Mouse (Mus musculus) neural tube, embryonic 11.5 days (tissue): ENCODE data around the gene Slc50a1. TPM values are rescaled to one million over a fixed set of nuclear protein-coding genes. Genes with fewer than 3 reads are reported as not detected.
A peak's percentile ranks its signal among the peaks of the same experiment; 100 is the strongest.

Experiments
- ATAC-seq: fragments of 200-750 bp; cut with Nextera tagmentation; 2 replicates; pipeline ENCODE4 v1.8.0; 2017; ENCODE audit warnings: moderate number of reproducible peaks, mild to moderate bottlenecking, moderate TSS enrichment, moderate library complexity; ENCODE audit not compliant: insufficient read depth, low FRiP score, low TSS enrichment
- DNase-seq: peaks from one replicate; pipeline ENCODE4 v3.0.0-alpha.2; 2015; ENCODE audit warnings: low spot score
- H3K27ac ChIP-seq: fragments of 300-500 bp; sonication (generic); 2 replicates; pipeline ENCODE4 v1.5.1; 2014; ENCODE audit warnings: low read depth, mild to moderate bottlenecking, low read length
- H3K27me3 ChIP-seq: fragments of 300-500 bp; sonication (generic); 2 replicates; pipeline ENCODE4 v1.6.1; 2014; ENCODE audit warnings: mild to moderate bottlenecking, low read length, mixed read lengths; ENCODE audit not compliant: control insufficient read depth, insufficient read depth
- H3K36me3 ChIP-seq: fragments of 300-500 bp; sonication (generic); 2 replicates; pipeline ENCODE4 v1.6.1; 2014; ENCODE audit warnings: mild to moderate bottlenecking, low read length, moderate library complexity, mixed read lengths; ENCODE audit not compliant: control insufficient read depth, insufficient read depth
- H3K4me1 ChIP-seq: fragments of 300-500 bp; sonication (generic); 2 replicates; pipeline ENCODE4 v1.6.1; 2014; ENCODE audit warnings: low read length, mixed read lengths; ENCODE audit not compliant: control insufficient read depth, insufficient read depth
- H3K4me2 ChIP-seq: fragments of 300-500 bp; sonication (generic); 2 replicates; pipeline ENCODE4 v1.6.1; 2014; ENCODE audit warnings: low read depth, mild to moderate bottlenecking, moderate library complexity
- H3K4me3 ChIP-seq: fragments of 300-500 bp; sonication (generic); 2 replicates; pipeline ENCODE4 v1.5.1; 2014; ENCODE audit warnings: low read depth, low read length
- H3K9ac ChIP-seq: fragments of 300-500 bp; sonication (generic); 2 replicates; pipeline ENCODE4 v1.6.1; 2014; ENCODE audit warnings: mild to moderate bottlenecking, low read length
- H3K9me3 ChIP-seq: fragments of 300-500 bp; sonication (generic); 2 replicates; pipeline ENCODE4 v1.6.1; 2016; ENCODE audit warnings: low read length; ENCODE audit not compliant: control insufficient read depth
- WGBS: fragments of 180-500 bp; shearing (Covaris S2); extraction: QIAGEN DNeasy Blood & Tissue Kit; methylation state at CpG from one replicate; pipeline ENCODE4 v1.1.7; 2014; 5-methylcytosine and 5-hydroxymethylcytosine counted together
- polyA plus RNA-seq: library from polyadenylated mRNA; unstranded; fragments of >200 nt; fragmentation: Nextera tagmentation; extraction: Ambion mirVana; gene quantifications from 2 replicates; pipeline ENCODE4 v1.2.1, GENCODE M21; 2014

The Slc50a1 gene
- polyA plus RNA-seq, 1 experiment from 2014 or later, result 33.8 TPM

DNA sequence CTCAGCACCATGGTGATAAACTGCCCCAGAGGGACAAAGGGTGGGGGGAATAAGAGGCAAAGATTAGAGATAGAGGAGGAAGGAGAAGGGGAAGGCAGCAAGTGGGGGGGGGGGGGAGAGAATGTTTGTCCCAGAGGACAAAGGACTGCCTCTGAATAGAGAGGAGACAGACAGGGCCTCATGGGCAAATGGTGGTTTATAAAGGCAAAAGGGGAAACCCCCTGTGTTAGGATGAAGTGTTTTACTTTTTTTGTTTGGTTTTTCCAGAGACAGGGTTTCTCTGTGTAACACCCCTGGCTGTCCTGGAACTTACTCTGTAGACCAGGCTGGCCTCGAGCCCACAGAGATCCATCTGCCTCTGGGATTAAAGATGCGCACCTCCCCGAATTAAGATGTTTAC lies 10.2 kb downstream of the Slc50a1 start:
- H3K9ac ChIP-seq, result no peak overlapping the region
- no peak overlapping the region for H3K4me3 ChIP-seq
- DNase-seq (no peak), ATAC-seq (no peak)
- H3K9me3 ChIP-seq, result no peaks in the 10 kb centered on the region
- no peak overlapping the region for H3K27ac ChIP-seq
- no peak overlapping the region for H3K4me2 ChIP-seq
- H3K36me3 ChIP-seq, result no peaks in the 10 kb centered on the region
- 74% methylated on average over 3 of the region's 3 CpGs for WGBS
- H3K4me1 ChIP-seq, result no peaks in the 10 kb centered on the region
- H3K27me3 ChIP-seq, result no peaks in the 10 kb centered on the region

DNA sequence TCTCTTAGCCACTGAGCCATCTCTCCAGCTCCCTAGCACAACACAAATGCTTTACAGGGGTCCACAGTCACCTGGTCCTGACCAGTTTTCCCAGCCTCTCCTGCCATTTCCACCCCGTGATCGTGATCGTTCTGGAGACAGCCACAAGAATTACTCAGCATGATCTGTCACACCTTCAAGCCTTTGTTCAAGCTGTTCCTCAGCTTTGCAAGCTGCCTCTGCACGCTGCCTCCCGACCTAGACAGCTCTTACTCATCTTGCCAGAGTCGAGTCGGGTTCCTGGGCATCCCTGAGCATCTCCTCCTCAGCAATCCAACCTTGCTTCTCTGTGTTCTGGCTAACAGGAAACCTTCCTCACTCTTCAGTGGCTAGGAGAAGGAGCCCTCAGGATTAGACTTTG lies 11.3 kb downstream of the Slc50a1 start, which contains the start of gene Dpm3:
TSS of gene Dpm3 (plus strand) at position 283 of the 400 bp plus-strand sequence.
- H3K27ac ChIP-seq, result no peak within 1 kb of the TSS
- WGBS, result 46% methylated on average over 7 of the region's 7 CpGs
- no peaks in the 10 kb centered on the region for H3K36me3 ChIP-seq
- no peaks in the 10 kb centered on the region for H3K9me3 ChIP-seq
- no peak within 1 kb of the TSS for H3K4me2 ChIP-seq
- H3K27me3 ChIP-seq, result no peaks in the 10 kb centered on the region
- H3K4me3 ChIP-seq, result no peak within 1 kb of the TSS
- no peak within 1 kb of the TSS for H3K9ac ChIP-seq
- DNase-seq (no peak), ATAC-seq (no peak)
- H3K4me1 ChIP-seq, result no peaks in the 10 kb centered on the region

DNA sequence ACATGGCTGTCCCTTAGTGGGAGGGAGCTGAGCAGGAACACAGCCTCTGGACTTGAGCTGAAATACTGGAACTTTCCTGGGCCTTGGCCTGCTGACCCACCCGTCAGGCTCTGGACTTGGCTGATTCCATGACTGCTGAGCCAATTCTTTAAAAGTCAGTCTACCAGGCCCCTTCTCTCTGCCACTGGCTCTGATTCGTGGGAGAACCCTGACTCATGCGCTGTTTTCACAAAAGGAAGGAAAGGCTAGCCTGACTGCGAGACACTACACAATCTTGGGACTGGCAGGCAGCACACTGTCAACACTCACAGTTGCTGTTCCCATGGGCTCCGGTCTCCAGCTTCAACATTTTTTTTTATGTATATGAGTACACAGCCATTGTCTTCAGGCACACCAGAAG lies 14.2 kb downstream of the Slc50a1 start:
- Histone ChIP-seq H3K9ac (no peak overlapping the region), H3K27ac (no peak overlapping the region), H3K4me1 (peaks cover 5% of the 10 kb centered on the region; the same call in 1 of the 2 replicates), H3K36me3 (no peaks in the 10 kb centered on the region), H3K9me3 (no peaks in the 10 kb centered on the region), H3K27me3 (no peaks in the 10 kb centered on the region), H3K4me2 (no peak overlapping the region), H3K4me3 (no peak overlapping the region)
- 87% methylated on average over 5 of the region's 5 CpGs for WGBS
- ATAC-seq, result no peak
- no peak for DNase-seq

DNA sequence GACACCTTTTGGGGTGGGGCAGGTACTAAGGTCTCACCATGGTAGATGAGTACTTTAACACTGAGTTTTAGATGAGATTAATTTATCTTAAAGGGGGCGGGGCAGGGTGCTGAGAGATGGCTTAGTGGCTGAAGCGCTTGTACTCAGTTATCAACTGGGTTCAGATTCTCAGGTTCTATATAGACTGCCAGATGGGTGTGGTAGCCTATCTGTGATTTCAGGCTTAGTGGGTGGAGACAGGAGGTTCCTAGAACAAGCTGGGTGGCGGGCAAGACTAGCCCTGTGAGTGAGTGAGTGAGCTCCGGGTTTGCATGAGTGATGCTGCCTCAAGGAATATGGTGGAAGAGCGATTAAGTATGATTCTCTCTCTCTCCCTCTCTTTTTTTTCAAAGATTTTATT lies 15.4 kb downstream of the Slc50a1 start:
- 95% methylated on average over 5 of the region's 5 CpGs for WGBS
- no peaks in the 10 kb centered on the region for H3K9me3 ChIP-seq
- ATAC-seq, result no peak
- no peak overlapping the region for H3K4me2 ChIP-seq
- H3K4me1 ChIP-seq, result peaks cover 10% of the 10 kb centered on the region; the same call in 1 of the 2 replicates
- DNase-seq, result no peak
- no peak overlapping the region for H3K4me3 ChIP-seq
- H3K27ac ChIP-seq, result no peak overlapping the region
- H3K9ac ChIP-seq, result no peak overlapping the region
- no peaks in the 10 kb centered on the region for H3K36me3 ChIP-seq
- no peaks in the 10 kb centered on the region for H3K27me3 ChIP-seq

DNA sequence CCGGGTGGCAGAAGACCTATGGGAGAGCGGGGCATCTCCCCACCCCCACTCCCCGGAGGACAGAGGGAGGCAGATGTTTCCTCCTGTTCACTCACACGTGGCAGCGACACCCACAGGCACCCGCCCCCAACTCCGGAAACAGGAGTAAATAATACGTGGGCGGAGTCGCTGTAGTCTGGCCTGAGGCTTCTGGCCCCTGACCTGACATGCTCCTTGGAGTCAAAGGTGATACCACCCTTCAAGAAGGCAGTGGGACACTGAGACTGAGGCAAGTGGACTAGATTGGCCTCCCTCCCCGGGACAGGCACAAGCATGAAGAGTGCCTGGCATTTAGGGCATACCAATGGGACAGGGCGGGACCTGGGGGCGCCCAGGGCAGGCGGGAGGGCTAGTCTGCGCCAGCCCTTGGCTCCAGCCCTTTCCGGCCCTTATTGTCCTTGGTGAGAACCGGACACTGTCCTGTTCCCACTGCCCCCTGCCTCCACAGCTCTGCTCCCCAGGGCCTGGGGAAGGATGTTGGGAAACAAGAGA lies 18.9 kb downstream of the Slc50a1 start:
- Histone ChIP-seq H3K4me2 (peak overlapping the region; percentile 26), H3K27me3 (no peaks in the 10 kb centered on the region), H3K9ac (no peak overlapping the region), H3K36me3 (0 out of 2 replicates have a peak, but pooled peaks cover 3% of the 10 kb centered on the region), H3K4me1 (peaks cover 10% of the 10 kb centered on the region; the same call in 1 of the 2 replicates), H3K4me3 (no peak overlapping the region), H3K9me3 (no peaks in the 10 kb centered on the region), H3K27ac (no peak overlapping the region)
- 4% methylated on average over 17 of the region's 17 CpGs for WGBS
- ATAC-seq, result no peak
- DNase-seq, result peak; percentile 44

DNA sequence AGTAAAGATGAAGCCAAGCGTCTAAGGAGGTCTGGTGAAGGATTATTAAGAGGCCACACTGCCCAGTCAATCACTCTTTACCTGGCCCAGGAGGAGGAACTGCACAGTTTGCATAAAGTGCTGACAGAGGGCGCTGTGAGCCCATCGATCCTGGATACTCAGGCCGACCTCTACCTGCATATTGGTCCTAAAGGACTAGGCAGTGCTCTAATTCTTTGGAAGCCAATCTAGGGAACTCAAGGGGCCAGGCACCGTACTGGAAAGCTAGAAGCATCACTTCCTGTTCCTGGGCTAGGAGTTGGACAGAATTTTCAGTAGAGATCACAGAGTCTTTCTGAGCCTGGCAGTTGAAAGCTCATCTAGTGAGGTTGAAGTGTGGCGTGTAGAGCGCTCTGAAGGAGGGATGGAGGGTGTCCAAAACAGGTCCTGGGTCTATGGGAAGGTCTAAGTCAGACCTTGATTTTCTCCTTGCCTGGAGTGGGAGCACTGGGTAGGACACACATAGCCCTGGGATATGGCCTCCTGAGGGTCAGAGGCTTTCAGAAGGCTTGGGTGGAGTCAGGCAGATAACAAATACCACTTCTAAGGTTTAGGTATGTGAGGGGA lies 19.8 kb downstream of the Slc50a1 start:
- 23% methylated on average over 7 of the region's 7 CpGs for WGBS

DNA sequence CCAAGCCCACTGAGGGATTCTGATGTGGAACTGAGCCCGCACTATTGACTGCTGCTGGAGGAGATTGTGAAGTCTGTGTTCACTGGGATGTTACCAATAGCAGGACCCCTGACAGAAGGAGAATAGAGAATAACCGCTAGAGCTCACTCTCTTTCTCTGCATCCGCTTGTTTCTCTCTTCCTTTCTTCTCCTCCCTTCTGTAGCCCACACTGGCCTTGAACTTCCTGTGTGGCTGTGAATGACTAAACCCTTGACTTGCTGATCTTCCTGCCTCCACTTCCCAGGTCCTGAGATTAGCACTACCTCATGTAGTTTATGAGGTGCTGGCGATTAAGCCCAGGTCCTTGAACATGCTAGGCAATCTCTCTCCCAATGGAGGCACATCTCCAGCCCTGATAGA lies 22.9 kb downstream of the Slc50a1 start:
- no peak overlapping the region for H3K9ac ChIP-seq
- WGBS, result 85% methylated on average over 4 of the region's 4 CpGs
- ATAC-seq (no peak), DNase-seq (no peak)
- H3K9me3 ChIP-seq, result no peaks in the 10 kb centered on the region
- H3K36me3 ChIP-seq, result 0 out of 2 replicates have a peak, but pooled peaks cover 3% of the 10 kb centered on the region
- H3K4me2 ChIP-seq, result peak overlapping the region; percentile 86
- H3K27me3 ChIP-seq, result no peaks in the 10 kb centered on the region
- H3K27ac ChIP-seq, result no peak overlapping the region
- 0 out of 2 replicates have a peak overlapping the region, but pooled peaks have one; percentile 70 for H3K4me3 ChIP-seq
- peaks cover 33% of the 10 kb centered on the region for H3K4me1 ChIP-seq

More for the DNA sequence above, 19.8 kb downstream of the Slc50a1 start:
- Histone ChIP-seq H3K27ac (0 out of 2 replicates have a peak overlapping the region, but pooled peaks have one; percentile 6), H3K4me1 (peaks cover 12% of the 10 kb centered on the region; the same call in 1 of the 2 replicates), H3K36me3 (0 out of 2 replicates have a peak, but pooled peaks cover 3% of the 10 kb centered on the region), H3K27me3 (no peaks in the 10 kb centered on the region), H3K9me3 (no peaks in the 10 kb centered on the region), H3K4me2 (0 out of 2 replicates have a peak overlapping the region, but pooled peaks have one; percentile 26), H3K4me3 (no peak overlapping the region), H3K9ac (no peak overlapping the region)
- DNase-seq (peak; percentile 40), ATAC-seq (no peak)

DNA sequence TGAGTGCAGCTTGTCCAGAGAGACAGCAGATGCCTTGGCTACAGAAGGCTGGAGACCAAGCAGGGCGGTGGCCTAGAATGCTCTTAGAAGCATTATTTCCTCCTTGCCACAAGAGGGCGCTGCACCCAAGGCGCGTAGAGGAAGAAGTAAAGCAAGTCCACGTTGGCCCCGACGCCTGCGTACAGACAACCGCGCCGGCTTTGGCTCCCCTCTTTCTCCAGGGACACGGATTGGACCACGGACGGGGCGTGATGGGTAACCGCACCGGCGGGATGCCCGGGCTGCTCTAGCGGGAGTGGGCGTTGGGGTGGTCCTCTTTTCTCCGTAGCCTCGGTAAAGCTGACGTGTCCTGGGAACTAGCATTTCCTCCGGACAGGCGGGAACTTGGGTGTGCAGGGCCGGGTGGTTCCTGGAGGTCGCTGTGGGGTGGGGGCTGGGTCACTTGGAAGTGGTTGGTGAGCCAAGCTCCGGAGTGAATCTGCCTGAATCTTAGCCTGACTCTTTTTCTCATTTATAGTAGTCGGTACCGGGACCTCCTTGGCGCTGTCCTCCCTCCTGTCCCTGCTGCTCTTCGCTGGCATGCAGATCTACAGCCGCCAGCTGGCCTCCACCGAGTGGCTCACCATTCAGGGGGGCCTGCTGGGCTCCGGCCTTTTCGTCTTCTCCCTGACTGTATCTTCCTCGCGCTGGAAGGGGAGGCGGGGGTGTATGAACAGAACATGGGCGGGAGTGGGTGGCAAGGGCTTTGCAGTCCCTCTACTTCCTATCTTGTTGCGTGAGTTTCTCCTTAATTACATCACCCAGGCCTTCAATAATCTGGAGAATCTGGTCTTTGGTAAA lies 23.9 kb downstream of the Slc50a1 start, which contains the start of gene Trim46:
TSS of gene Trim46 (minus strand) at position 49 of the 840 bp plus-strand sequence.
- under 1% methylated on average over 42 of the region's 42 CpGs for WGBS
- no peaks in the 10 kb centered on the region for H3K27me3 ChIP-seq
- 0 out of 2 replicates have a peak, but pooled peaks cover 3% of the 10 kb centered on the region for H3K36me3 ChIP-seq
- no peaks in the 10 kb centered on the region for H3K9me3 ChIP-seq
- H3K9ac ChIP-seq, result peak within 1 kb of the TSS; percentile 73
- peak; percentile 91 for DNase-seq
- H3K4me1 ChIP-seq, result peaks cover 30% of the 10 kb centered on the region
- peak within 1 kb of the TSS; percentile 86 for H3K4me2 ChIP-seq
- H3K27ac ChIP-seq, result peak within 1 kb of the TSS; percentile 61
- ATAC-seq, result peak; percentile 46
- peak within 1 kb of the TSS; percentile 70 for H3K4me3 ChIP-seq
